9 mouse cellular contexts compared by ENCODE assay signal in genomic region chr2:125692010-125692409, GRCm38 (mm10).
"Had no signal": no experiment of that assay in that cellular context is flagged by ENCODE, and none has a peak within 500 bp of the region (broad histone marks: within the 10 kb centered on the region; RNA-seq: fewer than 3 reads in every experiment).

No protein-coding gene starts in this region.

- DNase-seq: kidney, adult 2 months; kidney, postnatal 25 days; layer of hippocampus, adult 9-11 months; left cerebral cortex, postnatal 4 days; liver, postnatal 0 days; lung, embryonic 14.5 days; spleen, adult 18-20 months; thymus, adult 18-20 months; thymus, postnatal 25 days had no signal
